Mouse (Mus musculus): ENCODE measurements around the gene Ppp2ca. TPM values are rescaled to one million over a fixed set of nuclear protein-coding genes. Genes with fewer than 3 reads are reported as not detected.
"Not testable (repeated sequence)": the region's sequence is repeated elsewhere in the genome, so short reads cannot be mapped to it uniquely, and the experiment has no call there.

Gene Ppp2ca
- total RNA-seq, 2 experiments from 2014 or later, result 30.4 to 48.0 TPM

- ATAC-seq (replicated peaks; ENCODE audit: low FRiP score, poor library complexity, severe bottlenecking), result no peak
Measured at GRCm38 (mm10) chr11:52089291-52089690, 9.2 kb upstream of the Ppp2ca start.

DNA sequence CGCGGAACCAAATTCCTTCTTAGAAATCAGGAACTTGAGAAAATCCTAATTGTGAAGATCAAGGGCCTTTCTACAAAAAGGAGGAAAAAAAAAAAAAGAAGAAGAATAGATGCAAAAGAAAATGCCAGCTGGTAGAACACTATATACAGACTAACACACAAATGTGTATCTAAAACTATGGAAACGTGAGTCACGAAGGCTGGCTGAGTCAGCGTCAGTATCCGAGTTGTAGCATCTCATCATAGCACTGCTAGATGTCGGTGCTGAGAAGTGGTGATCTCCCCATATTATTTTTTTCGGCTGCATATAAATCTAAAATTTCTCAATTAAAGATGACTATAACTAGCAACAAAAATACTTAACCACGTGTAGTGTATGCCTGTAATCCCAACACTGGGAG lies 7.2 kb upstream of the Ppp2ca start:
- ATAC-seq (replicated peaks; ENCODE audit: low FRiP score, poor library complexity, severe bottlenecking), result no peak

- ATAC-seq (replicated peaks; ENCODE audit: low FRiP score, poor library complexity, severe bottlenecking), result no peak
Measured at GRCm38 (mm10) chr11:52094568-52094967, 3.9 kb upstream of the Ppp2ca start.

GRCm38 (mm10) chr11:52097016-52097415 lies 1.5 kb upstream of the Ppp2ca start:
- ATAC-seq (replicated peaks; ENCODE audit: low FRiP score, poor library complexity, severe bottlenecking), result no peak

DNA sequence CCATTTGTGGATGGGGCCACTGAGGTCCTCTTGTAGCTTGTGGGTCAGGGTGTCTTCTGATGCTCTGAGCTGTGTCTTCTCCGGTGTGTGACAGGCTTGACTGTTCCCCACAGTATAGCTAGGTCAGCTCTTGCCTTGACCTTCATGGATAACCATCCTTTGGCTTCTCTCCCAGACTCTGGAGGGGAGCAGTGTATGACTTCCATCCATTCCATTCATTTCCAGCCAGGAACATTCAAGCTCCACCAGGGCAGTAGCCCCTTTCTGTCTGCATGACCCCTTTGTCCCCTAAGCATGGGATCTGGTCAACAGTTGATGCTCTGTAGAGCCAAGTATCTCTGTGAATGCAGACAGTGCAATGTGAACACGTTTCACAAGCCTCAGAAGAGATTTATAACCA lies 885 bp upstream of the Ppp2ca start:
- ATAC-seq (replicated peaks; ENCODE audit: low FRiP score, poor library complexity, severe bottlenecking), result no peak

- peak; percentile 42 for ATAC-seq (replicated peaks; ENCODE audit: low FRiP score, poor library complexity, severe bottlenecking)
Measured at GRCm38 (mm10) chr11:52099031-52099761, 715 bp downstream of the Ppp2ca start.

GRCm38 (mm10) chr11:52099771-52100219 lies 1.3 kb downstream of the Ppp2ca start:
- no peak; the same call in 1 of the 2 replicates for ATAC-seq (replicated peaks; ENCODE audit: low FRiP score, poor library complexity, severe bottlenecking)

DNA sequence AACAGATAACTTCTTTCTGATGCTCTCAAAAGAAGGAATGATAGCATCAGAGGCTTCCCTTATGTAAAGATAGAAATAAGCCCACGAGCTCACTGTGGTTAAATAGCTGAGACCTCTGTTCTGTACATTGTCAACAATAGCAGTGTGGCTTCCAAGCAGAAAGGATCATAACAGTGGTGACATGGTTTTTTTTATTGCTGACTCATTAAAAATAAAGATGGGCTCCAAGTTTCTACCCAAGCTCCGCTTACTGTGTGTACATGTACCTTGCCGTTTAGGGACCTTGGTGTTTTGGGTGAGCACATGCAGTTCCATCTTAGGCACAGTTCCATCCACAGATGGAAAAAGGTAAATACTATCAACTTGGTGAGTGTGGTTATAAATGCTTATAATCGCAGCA lies 4.5 kb downstream of the Ppp2ca start:
- ATAC-seq (replicated peaks; ENCODE audit: low FRiP score, poor library complexity, severe bottlenecking), result no peak

- ATAC-seq (replicated peaks; ENCODE audit: low FRiP score, poor library complexity, severe bottlenecking), result no peak
Measured at GRCm38 (mm10) chr11:52105503-52105902, 7.0 kb downstream of the Ppp2ca start.

DNA sequence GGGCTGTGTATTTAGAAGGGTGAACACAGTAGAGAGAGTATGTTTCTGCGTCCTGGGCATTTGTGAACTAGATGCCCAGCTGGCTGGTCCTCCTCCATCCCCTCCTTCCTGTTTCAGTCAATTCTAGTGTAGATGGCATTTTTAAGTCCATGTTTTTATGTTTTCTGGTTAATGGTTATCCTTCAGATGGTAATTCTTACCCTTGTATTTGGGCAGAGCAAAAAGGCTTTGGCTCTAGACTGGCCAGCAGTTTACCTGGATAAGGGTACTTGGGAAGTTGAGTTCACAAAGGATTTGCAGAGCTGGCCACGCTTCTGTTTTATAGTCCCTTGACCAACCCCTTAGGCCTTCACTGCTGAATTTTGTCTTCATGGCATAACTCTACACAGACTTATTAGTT lies 7.6 kb downstream of the Ppp2ca start:
- ATAC-seq (replicated peaks; ENCODE audit: low FRiP score, poor library complexity, severe bottlenecking), result no peak

GRCm38 (mm10) chr11:52106438-52106837 lies 8.0 kb downstream of the Ppp2ca start:
- no peak for ATAC-seq (replicated peaks; ENCODE audit: low FRiP score, poor library complexity, severe bottlenecking)

- ATAC-seq (replicated peaks; ENCODE audit: low FRiP score, poor library complexity, severe bottlenecking), result no peak
Measured at GRCm38 (mm10) chr11:52108796-52109195, 10.3 kb downstream of the Ppp2ca start.

DNA sequence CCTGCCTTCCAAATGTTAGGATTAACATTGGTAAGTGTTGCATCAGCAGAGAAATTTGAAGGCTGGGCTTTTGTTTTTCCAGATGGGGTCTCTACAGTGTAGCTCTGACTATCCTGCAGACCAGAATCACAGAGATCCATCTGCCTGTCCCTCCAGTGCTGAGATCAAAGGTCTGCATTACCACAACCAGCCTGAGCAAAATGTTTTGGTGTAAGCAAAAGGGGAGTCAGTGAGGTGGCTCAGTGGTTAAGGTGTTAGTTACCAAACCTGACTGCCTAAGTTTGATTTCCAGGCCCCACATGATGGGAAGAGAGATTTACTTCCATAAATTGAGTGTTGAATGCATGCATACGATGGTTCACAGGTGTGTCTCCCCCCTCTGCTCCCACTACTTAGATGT lies 10.9 kb downstream of the Ppp2ca start:
- ATAC-seq (replicated peaks; ENCODE audit: low FRiP score, poor library complexity, severe bottlenecking), result no peak

DNA sequence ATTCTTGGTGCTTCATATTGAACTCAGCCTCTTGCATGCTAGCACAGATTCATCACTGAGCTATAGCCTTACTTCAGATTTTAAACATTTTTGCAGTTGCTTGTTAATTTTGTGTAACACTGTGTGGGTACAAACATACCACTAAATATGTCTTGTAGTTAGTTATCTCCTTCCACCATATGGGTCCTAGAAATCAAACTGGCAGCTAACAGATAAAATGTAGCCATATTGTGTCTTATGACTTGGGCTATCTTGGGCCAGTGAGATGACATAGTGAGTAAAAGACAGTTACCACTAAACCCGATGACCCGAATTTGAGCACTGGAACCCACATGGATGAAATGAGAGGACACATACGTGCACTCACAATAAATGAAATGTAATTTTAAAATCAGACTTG lies 17.0 kb downstream of the Ppp2ca start:
- peak; percentile 86 for ATAC-seq (replicated peaks; ENCODE audit: low FRiP score, poor library complexity, severe bottlenecking)

DNA sequence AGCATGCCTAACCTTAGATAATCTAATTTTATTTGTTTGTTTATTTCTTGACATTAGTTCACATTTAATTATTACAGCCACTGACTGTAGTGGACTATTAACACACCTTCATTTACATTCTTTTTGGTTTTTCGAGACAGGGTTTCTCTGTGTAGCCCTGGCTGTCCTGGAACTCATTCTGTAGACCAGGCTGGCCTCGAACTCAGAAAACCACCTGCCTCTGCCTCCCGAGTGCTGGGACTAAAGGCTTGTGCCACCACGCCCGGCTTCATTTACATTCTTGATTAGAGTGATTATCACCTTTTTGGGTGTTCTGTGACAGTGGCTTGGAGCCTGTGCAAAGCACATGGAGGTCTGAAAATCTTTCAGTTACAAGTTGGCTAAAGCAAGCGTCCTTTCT lies 17.6 kb downstream of the Ppp2ca start:
- ATAC-seq (replicated peaks; ENCODE audit: low FRiP score, poor library complexity, severe bottlenecking), result not testable (repeated sequence)

DNA sequence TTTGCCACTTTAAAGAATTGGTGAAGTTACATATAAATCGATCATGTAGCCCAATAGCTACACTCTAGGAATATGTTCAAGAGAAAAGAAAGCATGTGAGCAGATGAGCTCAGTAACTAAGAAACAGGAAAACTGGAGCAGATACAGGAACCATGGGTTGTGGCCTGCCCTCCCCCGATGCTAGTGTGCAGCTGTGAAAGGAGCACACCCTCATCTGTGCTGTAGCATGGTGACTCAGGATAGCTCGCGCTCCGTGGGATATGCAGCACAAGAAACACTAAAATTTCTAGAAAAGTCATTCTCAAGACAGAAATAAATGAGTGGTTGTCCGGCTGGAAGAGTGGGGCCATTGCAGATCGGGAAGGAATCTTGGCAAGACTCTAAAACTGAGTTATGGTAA lies 18.7 kb downstream of the Ppp2ca start:
- ATAC-seq (replicated peaks; ENCODE audit: low FRiP score, poor library complexity, severe bottlenecking), result no peak

- not testable (repeated sequence) for ATAC-seq (replicated peaks; ENCODE audit: low FRiP score, poor library complexity, severe bottlenecking)
Measured at GRCm38 (mm10) chr11:52120415-52120814, 21.9 kb downstream of the Ppp2ca start.

- ATAC-seq (replicated peaks; ENCODE audit: low FRiP score, poor library complexity, severe bottlenecking), result no peak
Measured at GRCm38 (mm10) chr11:52122045-52122444, 23.6 kb downstream of the Ppp2ca start.

- no peak for ATAC-seq (replicated peaks; ENCODE audit: low FRiP score, poor library complexity, severe bottlenecking)
Measured at GRCm38 (mm10) chr11:52124468-52124867, 26.0 kb downstream of the Ppp2ca start.

- no peak for ATAC-seq (replicated peaks; ENCODE audit: low FRiP score, poor library complexity, severe bottlenecking)
Measured at GRCm38 (mm10) chr11:52127169-52127568, 28.7 kb downstream of the Ppp2ca start.

- ATAC-seq (replicated peaks; ENCODE audit: low FRiP score, poor library complexity, severe bottlenecking), result no peak
Measured at GRCm38 (mm10) chr11:52127760-52128159, 29.3 kb downstream of the Ppp2ca start.
